Mouse (Mus musculus) cerebral cortex, adult 2 months (tissue): ENCODE measurements around the gene Cracr2a.

Experiments
- WGBS: fragments of 180-500 bp; shearing (Covaris S2); methylation state at CpG from one replicate; pipeline ENCODE4 v1.1.7; 2018; 5-methylcytosine and 5-hydroxymethylcytosine counted together

Gene Cracr2a

DNA sequence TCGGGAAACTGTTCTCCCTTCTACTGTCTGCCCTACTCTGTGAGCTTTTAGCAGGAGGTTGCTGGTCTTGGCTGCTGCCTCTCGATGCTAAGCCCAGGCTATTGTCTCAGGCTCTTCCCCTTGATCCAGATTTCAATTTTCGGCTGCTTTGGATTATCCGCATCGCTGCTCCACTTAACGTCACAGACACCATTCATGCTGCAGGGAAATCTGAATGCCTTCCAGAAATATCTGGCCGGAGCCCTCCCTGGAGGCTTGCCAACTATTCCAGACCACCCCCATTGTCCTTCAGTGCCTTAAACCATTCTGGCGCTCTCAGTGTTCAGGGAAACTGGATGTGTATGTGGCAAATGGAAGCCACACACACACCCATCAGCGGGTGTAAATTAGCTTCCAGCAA, 66.3 kb downstream of the Cracr2a start:
- 39% methylated on average over 9 of the region's 9 CpGs for WGBS

DNA sequence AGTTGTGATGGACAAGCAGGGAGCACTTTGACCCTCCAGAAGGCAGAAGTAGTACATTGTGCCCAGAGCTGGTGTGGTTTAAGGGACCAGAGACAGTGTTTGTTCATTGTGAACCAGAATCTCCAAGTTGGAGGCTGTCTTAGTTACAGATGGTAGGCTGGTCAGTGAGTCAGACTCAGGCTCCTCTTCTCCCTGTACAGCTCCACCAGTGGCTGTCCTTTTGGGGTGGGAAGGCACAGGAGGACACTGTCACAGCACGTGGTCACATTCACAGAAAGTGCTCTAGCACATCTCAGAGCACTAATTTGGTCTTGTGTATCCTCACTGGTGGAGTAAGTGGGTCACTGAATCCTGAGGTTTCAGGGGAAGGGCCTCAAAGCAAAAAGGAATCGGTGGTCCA, 68.1 kb downstream of the Cracr2a start:
- WGBS = 65% methylated on average over 2 of the region's 2 CpGs

DNA sequence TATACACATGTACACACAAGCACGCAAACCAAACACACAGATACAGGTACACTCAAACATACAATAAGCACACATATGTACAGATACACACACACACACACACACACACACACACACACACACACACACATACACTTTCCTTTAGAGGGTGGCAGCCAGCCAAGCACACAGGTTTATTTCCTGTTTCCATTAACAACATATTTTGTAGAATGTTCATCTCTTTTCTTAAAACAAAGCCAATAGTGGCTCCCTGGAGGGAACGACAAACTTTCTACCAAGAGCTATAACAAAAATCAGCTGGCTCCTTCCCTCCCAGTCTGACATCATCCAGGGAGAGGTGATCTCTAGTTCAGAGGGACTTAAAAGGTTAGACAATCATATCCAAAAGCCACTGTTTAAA, 73.7 kb downstream of the Cracr2a start:
- 74% methylated on average over 2 of the region's 2 CpGs for WGBS

DNA sequence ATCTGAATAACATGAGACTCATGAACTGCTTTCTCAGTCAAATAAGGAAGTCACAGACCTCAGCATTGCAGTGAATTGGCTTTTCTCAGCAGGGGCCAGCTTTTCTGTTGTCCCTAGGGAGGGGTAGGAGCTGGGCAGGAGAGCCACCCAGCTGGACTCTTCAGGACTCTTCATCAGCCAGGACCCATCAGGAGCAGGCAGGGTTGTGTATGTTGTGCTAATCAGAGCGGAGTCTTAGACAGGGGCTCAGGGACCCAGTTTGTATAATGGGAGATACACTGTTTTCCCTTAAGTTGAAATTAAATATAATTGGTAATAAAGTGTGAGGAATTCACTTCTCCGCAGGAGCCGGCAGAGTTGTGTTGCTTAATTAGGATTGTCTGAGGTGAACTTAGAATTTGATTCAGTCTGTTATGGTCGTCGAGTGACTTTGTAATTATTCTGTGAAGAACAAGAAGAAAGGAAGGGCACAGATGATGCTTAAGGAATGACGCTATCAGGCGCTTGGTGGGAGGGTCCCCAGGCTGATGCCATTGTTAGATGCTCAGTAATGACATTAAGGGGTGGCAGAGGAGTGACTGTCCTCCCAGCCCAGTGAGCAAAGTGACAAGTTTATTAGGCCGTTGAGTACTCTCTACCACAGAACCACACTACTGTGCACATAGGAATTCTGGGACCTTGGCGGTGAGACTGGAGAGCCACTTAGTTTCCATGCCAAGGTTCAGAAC, 74.5 kb downstream of the Cracr2a start:
- 76% methylated on average over 9 of the region's 9 CpGs for WGBS

DNA sequence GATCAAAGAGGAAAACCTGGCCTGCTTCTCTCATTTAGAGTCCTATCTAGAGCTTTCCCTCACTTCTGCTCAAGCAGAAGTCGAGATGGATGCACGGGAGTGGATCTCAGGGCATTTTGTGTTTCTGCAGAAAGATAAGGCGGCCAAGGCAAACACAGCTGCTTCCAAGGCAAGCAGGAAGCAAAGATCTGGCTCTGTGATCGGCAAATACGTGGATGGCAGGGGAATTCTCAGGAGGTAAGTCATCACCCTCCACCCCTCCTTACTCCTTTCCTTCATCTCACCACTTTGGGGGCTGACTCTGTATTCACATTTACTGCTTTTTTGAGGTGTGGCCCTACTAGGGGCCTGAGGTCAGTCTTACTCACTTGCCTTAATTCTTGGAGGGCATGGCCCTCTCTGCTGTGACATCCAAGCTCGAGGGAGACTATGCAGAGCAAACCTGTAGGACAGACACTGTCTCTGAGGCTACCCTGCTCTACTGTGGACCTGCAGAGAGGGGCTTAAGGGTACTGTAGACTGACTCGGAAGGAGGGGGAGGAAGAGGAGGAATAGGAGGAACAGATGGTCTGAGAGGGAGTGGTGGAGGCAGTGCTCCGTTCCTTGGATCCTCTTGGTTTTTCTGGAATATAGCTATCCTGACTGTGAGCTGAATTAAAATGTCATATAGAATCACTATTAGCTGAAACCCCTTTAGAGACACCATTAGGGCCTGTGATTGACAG, 80.1 kb downstream of the Cracr2a start:
- WGBS = 55% methylated on average over 8 of the region's 8 CpGs

DNA sequence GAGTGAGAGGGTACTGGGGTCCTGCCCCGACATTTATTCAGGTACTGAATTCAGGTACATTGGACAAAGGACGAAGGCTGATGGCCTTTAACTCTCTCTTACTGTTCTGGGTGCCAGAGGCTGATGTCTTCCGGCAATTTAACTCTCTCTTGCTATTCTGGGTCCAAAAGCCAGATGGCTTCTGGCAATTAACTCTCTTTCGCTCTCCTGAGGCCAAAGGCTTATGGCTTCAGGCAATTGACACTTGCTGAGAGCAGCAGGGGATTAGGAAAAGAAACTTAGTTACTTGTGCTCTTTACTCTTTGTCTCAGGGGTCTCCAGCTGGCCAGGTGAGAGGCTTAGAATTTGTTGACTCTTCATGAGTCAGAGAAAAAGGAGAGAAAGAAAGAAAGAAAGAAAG, 94.8 kb downstream of the Cracr2a start:
- 55% methylated on average over 4 of the region's 4 CpGs for WGBS

DNA sequence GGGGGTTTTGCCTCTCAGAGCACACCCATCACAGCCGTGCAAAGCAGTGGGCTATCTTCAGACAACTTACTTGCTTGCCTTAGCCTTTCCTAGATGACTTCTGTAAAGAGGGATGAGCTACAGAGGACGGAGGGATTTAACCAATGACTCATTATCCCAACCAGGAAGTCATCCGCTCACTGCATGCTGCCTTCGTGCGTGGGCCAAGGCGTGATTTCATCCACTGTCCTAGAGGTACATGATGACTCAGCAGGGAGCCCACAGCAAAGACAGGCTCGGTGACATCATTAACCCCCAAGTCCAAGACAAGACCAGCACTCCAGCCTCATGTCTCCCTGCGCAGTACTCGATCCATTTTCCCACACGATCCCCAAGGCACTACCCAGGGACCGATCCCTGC, 96.0 kb downstream of the Cracr2a start:
- 77% methylated on average over 11 of the region's 11 CpGs for WGBS

DNA sequence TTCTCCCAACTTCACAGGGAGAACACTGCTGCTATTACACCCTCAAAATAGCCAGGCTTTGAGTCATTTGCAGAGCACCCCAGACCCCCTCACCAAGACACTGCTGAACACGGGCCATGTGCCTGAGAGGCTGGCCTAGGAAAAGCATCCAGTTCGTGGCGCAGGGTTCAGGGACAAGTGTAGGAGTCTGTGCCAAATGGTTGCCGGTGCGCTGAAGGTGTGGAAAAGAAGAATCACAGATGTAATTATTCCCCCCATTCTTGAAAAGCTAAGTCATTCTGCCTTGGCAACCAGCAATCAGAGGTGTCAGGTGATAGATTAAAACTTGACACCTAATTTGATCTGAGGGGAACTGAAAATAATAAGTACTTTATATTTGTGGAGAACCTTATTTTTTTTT, 98.3 kb downstream of the Cracr2a start:
- 43% methylated on average over 5 of the region's 5 CpGs for WGBS

DNA sequence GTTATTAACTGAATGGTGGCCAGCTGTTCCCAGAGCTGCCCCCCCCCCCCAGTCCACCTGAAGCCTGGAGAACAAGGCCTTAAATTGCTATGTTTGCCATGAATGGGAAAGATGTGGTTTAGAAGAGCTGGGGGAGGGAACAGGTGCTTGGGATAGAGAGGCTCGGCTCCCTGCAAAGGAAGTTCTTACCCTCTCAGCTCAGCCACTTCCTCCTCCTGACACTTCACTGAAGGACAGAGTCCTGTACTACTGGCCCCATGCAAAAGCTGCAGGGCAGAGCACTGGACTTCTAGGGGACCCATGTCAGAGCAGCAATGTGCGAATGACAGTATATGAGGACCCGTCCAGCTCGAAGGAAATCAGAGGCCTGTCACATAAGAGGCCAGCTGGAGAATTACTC, 98.8 kb downstream of the Cracr2a start:
- 82% methylated on average over 4 of the region's 4 CpGs for WGBS

DNA sequence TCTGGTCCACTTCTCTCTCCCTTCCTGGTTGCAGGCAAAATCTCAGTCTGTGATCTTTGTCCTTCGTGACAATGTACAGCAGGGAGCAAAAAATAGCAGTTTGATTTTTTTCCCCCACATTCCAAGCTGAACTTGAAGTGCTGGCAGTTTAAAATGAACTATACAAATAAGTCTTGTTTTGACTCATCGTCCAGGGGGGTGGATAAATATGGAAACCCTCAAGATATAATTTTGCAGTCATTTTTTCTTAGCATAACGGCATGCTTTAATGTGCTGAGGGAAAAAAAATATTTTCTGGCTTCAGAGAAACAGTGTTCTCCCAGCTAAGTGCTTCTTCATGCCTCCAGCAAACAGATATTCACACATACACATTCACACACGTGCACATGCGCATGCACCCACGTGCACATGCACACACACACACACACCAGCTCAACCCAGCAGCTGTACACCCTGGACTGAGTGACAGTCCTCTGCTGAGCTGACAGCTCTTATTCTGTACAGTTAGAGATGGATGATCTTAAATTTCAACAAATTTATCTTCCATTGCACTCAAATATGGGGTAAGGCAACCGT, 100.7 kb downstream of the Cracr2a start:
- 40% methylated on average over 7 of the region's 7 CpGs for WGBS

DNA sequence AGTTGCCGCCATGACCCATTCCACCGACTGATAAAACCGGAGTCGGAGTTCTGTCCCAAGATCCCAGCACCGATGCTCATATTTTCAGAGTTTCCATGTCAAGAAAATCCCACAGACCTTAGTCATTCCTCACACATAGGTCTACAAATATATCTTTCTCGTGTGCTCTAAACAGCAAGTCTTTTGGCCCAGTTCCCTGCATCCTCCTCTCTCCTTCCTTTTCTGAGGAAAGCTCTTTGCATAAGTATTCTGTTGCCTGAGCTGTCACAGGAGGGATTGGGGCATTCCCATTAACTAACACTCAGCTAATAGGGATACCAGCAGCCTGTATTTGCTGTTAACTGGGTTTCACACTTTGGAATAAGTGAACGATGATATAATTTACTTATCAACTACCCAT, 102.1 kb downstream of the Cracr2a start:
- 34% methylated on average over 7 of the region's 7 CpGs for WGBS

DNA sequence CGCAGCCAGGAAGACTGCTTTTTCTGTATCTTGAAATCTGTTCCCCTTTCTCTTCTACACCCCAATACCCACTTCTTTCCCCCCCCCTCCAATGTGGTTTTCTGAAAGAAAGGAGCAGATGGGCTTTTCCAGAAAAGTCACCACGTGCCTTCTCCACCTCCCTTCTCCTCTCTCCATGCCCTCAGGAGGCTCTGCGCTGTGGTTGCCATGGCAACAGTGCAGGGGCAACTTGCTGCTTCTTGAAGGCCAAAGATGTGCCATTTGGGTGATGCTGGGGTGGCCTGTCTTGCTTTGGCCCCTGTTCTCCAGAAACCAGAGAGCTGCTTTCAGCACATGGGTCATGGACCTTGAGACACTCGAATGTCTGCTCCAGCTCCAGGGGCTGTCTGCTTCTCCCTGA, 108.2 kb downstream of the Cracr2a start:
- 47% methylated on average over 4 of the region's 4 CpGs for WGBS

DNA sequence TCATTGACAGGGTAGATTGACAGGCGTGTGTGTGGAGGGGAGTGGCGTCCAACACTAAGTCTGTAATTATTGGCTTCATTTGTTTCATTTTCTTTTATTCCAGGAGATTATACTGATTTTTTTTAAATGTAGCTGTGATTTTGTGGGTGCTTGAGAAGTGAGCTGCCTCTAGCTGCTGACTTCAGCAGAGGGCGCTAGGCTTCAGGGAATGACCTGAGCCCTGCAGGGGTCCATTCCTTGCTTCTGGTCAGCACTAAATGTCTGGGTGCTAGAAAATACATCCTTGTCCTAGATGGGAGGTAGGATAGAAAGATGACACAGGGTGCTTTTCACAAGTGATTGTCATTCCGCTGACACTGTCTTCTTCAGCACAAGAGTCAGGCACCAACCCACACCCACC, 108.9 kb downstream of the Cracr2a start:
- 91% methylated on average over 4 of the region's 4 CpGs for WGBS

DNA sequence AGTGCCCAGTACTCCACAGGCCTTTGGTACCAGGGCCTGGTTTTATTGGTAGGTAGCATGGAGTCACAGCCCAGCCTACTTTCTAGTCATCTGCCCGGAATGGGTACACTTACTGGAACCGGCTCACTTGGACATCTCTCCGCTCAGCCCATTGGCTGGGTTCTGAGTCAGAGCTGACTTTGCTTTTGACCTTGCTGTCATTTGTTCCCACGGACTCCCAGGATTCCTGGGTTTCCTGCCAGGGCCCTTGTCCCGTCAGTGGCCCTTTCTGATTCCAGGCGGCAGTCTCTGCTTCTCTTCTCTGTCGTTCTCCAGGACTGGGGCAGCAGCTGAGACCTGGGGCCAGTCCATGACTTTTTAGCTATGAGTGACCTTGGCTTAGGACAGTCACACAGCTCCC, 110.9 kb downstream of the Cracr2a start:
- 75% methylated on average over 7 of the region's 7 CpGs for WGBS

DNA sequence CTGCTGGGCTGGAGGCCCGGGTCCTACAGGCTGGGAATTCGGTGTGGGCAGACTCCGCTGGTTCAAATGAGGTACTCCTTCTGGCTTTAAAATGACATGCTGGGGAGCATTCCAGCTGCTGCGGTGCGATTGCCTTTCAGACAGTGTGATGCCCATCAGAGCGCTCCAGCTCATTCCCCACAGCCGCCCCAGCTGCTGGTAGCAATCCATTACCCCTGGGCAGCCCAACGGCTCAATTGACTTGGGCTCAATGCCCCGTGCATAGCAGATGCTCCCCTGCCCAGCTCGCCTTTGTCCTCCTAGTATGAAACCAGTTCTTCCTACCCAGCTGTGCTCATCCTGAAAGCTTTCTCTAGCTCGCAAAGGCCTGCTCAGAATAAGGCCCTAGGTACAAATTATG, 115.7 kb downstream of the Cracr2a start:
- WGBS = 68% methylated on average over 11 of the region's 11 CpGs

DNA sequence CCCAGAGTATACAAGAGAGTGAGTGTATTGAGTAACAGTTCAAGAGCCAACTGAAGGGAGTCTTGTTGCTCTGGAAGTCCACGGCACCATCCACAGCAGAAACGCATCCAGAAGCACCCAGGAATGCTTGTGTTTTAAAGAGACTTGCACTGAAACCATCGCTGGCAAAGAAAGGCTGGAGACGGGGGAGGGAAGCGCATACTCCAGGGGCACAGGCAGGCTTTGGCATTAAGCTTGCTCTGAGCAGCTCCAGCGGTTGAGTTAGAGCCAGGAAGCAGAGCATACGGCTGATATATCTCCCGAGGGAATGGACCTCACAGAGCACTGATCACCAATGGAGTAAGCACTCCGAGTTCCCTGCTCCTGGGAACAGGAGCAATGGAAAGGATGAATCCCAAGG, 117.2 kb downstream of the Cracr2a start:
- WGBS = 47% methylated on average over 9 of the region's 9 CpGs

DNA sequence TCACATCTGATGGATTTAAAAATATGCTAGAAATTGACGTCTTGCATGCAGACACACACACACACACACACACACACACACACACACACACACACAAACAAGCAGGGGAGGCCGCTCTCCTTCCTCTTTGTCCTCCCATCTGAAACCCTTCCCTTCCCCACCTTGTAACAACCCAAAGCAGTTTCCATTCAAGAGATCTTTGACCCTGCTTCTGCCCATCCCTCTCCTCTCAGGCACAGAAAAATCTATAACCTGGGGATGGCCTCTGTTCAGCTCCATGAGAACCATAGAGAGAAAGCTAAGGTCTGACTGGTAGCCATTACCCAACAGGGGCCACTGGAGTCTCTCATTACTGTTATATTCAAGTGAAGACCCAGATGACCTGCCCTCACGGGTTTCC, 117.9 kb downstream of the Cracr2a start:
- 71% methylated on average over 3 of the region's 3 CpGs for WGBS

DNA sequence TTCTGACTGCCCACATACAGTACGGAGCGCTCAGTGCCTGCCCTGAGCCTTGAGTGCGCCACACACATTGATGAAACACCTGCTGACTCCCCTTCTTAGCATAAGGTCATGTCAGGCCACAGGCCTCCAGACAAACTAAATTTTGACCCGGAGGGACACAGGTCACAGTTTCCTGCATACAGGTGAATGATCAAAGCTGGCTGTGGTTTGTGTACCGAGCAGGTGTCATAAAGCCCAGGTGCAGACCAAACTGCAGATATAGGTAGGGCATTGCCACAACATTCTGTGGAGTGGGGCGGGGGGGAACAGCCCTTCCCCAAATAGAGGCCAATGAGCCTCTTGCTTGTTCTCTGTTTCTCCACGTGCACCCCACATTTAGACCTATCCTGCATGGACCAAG, 119.6 kb downstream of the Cracr2a start:
- WGBS = 96% methylated on average over 7 of the region's 7 CpGs

DNA sequence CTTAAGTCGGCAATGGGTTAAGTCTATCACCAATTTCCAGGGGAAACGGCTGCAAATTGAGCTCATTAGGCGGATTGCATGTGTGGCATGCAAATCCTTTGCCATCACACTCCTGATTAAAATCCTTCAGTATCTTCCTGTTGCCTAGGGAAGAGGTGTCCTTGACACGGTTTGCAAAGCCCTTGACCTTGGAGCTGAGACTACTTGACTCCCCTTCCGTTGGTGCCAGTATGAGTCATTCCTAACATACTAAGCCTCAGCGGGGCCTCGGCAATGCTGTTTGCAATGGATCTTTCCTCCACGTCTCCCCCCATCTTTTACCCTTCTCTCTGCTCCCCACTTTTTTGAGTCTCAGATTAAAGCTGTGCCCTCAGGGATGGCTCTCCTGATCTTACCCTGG, 122.4 kb downstream of the Cracr2a start:
- WGBS = 52% methylated on average over 8 of the region's 8 CpGs

DNA sequence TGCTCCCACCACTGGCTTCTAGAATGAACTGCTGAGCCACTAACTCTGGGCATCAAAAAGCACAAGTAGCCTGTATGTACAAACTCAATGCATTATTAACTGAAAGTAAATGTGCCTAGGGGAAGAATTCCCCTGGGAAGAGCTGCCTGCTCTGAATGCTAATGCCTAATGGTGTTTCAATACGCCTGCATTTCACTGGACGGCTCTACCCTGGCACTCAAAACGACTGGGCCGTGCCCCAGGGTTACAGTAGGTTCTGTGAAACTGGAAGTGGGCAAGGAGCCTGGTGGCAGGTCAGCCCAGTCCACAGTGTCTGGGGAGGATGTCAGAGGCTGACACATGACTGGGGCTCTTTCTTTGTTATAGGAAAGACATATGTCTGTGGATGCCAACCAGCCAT, 123.8 kb downstream of the Cracr2a start:
- WGBS = 62% methylated on average over 4 of the region's 4 CpGs

DNA sequence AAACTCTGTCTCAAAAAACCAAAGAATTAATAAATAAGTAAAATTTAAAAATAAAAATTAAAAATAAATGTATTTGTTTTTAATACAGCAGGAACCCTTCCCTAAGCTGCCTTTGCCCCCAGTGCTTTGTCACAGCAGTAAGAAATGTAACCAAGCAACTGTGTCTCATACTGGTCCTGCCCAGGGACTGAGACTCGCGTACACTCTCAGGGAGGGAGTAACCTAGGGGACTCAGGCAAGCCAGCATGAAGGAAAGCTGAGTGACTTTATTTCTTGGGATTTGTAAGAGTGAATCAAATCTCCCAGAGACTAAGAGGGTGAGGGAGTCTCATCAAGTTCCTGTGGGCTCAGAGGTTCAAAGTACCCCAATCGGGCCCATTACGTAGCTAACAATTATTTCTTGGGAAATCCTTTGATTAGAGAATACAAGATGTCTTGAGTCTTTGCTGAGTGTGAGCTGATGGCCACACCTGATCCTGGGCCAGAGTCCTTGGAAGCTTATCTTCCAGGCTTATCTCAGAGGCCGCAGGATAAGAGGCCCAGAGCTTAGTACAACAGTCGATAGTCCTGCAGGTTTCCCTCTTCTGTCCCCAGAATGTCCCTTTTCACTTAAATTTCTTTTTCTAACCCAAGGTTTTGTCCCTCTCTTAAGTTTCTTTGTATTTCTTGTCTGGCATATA, 126.2 kb downstream of the Cracr2a start:
- WGBS = 92% methylated on average over 6 of the region's 6 CpGs

DNA sequence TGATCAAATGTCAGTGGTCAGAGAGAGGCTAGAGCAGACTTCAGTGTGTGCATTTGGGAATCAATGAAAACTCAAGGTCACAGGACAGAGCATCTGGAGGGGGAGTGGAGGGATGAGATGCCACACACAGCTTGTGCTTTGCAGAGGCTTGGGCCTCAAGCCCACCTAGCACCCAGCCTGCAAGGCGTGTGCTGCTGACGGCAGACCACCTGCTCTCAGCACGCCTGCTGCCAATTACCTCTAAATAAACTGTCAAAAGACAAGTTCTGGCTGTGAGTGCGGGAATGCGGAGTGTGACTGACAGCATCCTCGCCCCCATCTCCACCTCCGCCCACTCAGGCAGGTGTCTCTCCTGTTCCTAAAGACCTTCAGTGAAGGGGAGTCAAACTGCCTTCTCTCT, 131.2 kb downstream of the Cracr2a start:
- 51% methylated on average over 7 of the region's 7 CpGs for WGBS

DNA sequence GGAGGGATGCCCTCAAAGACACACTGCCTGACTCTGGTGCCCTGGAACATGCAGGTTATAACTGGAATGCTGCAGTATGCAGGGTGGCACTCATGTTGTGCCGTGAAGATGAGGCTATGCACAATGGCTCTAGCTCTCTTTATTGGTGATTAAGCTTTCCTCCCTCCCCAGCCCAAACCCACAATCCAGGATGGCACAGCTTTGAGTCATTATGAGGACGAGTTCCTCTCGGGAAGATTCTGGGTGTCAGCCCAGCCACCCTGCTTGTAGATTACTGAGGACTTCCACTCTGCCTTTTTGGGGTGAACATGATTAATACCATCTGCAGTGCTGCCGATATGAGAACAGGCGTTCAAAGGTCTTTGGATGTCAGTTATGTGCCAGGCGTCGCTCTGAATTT, 132.5 kb downstream of the Cracr2a start:
- WGBS = 57% methylated on average over 7 of the region's 7 CpGs
